Mouse (Mus musculus): ENCODE results near the gene Dusp15.

The Dusp15 gene

DNA sequence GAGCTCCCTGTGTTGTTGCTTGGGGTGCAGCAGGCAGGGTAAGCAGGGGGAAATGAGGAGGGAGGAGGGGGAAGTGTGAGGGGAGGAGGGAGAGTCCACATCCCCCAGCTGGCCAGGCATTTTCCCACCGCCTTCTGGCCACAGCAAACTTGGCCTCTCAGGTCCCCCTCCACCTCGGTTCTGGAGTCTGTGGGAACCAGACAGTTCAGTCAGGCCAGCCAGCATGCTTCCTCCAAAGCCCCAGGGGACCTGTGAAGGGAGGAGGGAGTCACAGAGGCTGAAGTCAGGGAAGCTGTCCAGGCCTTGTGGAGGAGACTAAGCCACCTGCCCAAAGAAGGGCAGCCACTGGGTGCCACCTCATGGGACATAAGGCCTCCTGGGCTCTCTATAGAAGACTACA lies 21.2 kb downstream of the Dusp15 start:
- peak; percentile 65 for DNase-seq

DNA sequence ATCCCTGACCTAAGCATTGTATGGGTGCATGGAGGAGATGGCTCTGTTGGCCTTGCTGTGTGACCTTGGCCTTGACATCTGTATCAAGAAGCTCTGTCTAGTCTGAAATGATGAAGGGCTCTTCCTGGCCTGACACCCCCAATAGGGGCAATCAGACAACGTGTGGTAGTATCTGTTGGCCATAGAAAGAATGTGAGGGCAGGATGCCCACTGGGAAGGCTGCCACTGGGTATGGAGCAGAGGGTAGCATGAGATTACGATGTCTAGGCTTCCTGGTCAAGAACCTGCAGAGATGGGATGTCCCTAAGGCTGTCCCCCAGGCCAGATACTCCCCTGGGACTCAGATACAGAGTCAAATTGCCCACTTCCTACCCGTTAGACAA lies 22.5 kb downstream of the Dusp15 start:
- no peak for DNase-seq

DNA sequence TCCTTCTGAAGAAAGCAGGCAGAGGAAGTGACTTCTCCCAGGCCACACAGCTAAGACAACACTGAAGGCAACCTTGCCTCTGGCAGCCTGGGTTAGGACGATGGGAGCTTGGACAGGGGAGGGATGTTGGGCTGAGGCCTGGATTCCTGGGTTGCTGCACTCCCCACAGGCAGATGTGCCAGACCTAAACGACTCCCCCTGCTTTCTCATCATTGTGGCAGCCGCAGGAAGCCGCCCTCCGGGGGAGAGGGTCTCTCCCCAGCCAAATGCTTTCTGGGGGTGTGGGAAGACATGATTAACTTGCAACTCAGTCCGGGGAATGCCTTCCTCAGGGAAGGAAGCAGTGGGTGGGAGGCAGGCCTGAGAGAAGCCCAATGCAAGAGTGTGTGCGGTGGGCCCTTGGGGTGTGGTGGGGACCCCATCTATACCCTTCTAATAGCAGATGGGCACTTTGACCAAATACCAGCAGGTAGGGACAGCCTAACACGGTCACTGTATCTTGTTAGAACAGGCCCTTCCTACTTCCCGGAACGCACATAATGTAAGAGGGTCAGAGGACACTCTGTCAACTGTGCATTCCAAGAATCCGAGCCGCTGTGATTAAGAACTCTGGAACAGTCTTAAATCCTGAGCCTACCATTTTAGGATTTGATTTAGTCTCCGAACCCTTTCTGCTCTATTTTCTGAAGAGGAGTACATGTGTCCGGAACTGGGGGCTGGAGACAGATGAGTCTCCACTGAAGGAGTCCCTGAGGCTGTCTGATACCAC lies 23.1 kb downstream of the Dusp15 start:
- peak; percentile 31 for DNase-seq

DNA sequence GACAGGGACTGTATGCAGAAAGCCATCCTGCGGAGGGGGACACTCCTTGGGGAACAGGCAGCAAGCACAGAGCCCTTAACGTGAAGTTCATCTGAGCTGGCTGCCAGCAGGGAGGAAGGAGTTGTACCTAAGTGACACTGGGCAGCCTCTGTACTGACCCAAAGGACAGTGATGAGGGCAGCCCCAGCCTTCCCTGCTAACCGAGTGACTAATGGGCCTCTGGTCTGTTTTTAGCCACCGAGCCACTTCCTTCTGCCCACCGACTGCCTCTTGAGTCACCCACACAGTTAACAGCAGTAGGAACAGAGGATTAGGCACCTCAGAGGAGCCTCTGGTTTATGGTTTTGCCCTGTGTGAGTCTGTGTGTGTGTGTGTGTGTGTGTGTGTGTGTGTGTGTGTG lies 24.1 kb downstream of the Dusp15 start:
- DNase-seq: no peak

DNA sequence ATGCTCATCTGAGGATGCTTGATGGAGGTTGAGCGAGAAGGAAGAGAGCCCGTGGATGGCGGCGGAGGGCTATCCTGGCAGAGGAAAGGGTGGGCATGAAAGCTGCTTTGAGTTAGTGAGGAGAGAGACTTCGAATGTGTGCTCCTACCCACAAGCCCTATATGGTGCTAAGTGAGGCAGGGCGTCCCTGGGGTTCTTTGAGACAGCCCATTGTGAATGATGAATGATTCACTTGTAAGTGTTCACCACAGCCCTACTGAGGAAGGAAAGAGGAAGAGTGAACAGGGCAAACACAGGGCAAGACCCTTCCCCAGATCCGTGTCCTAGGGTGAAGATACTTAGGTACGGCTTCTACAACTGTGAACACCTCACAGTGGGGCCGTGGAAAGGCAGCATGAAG lies 24.6 kb downstream of the Dusp15 start:
- no peak for DNase-seq

DNA sequence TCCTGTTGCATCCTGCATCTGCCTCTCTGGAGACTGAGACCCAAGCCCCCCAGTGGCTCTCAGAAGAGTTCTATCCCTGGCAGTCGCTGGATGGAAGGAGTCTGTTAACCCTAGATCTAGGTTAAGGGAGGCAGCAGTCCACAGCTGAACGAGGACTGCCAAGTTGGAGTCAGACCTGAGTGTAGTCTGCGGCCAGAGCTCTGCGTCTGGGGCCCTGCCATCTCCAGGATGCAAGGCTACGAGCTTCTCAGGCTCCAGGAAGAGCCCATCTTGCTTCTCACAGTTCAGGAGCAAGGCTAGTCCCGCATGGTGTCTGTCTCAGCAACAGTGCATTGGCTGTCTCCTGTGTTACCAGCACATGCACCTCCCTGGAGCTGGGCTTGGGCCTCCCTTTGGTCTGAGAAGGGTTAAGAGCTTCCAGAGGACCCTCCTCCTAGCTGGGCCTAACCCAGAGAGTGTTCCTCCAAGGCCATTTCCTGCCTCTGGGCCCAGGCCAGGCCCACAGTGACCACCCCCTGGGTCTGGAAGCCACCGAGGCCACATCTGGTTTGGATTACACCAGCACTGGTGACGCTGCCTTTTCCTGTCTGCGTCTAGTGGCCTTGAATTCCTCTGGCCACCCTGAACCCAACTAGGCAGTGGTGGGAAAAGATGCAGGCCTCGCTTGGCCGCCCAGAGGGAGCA lies 26.2 kb downstream of the Dusp15 start:
- peak; percentile 87 for DNase-seq

DNA sequence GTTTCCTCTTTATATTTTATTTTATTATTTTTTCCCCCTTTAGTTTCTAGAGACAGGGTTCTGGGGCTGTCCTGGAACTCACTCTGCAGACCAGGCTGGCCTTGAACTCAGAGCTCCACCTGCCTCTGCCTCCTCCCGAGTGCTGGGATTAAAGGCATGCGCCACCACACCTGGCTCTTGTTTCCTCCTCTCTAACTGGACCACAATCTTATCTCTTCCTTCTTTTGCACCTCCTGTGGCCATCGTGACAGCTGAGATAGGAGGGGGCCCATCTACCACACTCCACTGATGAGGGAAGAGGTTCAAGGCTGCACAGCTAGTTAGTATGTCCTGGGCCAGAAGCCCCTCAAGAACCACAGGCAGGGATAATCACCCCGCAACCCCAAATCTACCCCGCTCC lies 27.0 kb downstream of the Dusp15 start:
- DNase-seq: no peak

DNA sequence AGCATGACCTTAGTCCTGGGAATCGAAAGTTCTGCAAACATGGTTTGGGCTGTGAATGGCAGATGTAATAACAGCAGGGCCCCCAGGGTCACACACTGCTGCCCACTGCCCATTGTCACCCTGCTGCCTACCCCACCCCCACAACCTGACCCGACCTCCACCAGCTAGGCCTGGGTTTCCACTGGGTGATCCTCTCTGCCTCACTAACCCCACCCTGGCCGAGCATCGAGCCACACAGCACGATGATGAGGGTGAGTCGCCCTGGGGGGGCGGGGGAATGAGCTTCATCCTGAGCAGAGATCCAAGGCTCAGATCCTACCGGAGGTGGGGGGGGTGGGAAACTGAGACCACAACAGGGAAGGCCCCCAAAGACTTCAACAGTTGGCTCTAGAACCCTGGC lies 27.4 kb downstream of the Dusp15 start:
- DNase-seq: no peak

DNA sequence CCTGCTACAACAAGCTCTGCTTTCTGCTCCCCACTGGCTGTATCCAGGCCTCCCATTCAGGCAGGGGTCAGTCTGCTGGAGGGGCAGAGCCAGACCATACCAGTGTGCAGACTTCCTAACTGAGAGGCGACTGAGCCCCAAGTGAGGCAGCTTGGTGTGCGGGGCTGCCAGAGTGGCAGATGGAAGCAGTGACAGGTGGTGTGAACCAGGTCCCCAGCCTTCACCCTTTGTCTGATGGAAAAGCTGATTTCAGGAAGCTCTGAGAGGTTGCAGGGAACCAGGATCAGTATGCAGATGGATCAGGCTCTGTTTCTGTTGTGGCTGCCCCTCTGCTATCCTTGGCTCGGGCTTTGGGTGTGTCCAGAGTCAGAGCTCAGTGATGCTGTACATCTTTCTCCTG lies 27.9 kb downstream of the Dusp15 start:
- no peak for DNase-seq

DNA sequence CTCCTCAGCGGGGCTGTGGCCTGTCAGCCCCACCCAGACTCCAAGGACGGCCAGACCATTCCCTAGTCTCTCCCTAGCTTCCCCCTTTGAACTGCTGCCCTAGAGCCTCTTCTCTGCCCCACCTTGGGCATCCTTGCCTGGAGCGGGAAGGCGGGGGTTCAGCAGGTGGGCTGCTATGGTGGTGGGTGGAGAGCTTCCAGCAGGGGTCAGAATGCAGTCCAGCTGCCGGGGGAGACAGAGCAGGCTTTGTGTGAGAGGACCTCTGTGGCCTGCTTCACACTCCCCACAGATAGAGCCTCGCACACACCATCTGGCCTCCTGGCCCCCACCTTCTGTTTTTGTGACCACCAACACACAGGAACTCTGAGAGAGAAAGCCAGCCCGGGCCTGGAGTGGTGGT lies 29.1 kb downstream of the Dusp15 start:
- DNase-seq: no peak

DNA sequence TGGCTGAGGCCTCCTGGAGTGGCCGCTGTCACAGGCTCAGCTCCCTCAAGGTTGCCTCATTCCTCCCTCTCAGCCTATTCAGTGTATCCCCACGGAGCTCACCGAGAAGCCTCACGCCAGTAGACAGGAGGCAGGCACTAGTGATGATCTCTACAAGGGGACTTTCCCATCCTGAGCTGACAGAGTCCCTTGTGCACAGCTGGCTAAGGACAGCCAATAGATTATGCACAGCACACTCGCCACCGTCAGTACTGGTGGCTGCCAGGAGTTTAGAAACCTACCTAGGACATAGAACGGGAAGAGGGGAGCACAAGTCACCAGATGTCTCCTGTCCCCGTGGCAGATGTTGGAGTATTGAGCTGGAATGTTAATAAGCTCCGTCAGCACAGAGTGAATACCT lies 33.8 kb downstream of the Dusp15 start:
- no peak for DNase-seq

DNA sequence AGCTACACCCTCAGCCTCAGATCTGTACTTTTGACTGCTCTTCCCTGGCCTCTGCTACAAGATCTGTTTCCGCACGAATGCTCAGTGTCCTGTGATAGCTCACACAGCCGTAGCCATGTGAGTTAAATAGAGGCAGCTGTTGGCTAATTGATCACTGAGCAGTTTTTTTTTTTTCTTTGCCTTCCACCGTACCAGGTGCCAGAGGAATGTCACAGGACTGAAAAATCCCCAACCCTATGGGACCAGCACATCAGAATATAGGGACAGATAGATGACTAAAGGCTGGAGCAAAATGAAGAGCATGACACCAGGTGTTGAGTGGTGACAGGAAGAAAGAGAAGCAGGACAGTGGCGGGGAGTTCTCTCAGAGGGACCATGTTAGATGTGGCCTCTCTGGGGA lies 35.4 kb downstream of the Dusp15 start:
- no peak for DNase-seq

DNA sequence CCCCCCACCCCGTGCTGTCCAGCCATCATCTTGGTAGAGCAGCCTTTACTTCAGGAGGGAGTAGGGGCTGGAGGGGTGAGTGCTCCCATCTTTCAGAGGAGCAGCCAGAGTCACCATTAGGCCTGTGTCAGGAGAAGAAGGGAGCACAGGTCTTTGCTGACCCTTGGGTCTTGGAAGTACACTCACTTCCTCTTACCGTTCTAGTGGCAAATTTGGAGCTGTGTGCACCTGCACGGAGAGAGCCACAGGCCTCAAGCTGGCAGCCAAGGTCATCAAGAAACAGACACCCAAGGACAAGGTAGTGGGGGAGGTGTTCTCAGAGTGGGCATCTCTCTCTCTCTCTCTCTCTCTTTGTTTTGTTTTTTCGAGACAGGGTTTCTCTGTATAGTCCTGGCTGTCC lies 36.0 kb downstream of the Dusp15 start:
- DNase-seq: no peak

DNA sequence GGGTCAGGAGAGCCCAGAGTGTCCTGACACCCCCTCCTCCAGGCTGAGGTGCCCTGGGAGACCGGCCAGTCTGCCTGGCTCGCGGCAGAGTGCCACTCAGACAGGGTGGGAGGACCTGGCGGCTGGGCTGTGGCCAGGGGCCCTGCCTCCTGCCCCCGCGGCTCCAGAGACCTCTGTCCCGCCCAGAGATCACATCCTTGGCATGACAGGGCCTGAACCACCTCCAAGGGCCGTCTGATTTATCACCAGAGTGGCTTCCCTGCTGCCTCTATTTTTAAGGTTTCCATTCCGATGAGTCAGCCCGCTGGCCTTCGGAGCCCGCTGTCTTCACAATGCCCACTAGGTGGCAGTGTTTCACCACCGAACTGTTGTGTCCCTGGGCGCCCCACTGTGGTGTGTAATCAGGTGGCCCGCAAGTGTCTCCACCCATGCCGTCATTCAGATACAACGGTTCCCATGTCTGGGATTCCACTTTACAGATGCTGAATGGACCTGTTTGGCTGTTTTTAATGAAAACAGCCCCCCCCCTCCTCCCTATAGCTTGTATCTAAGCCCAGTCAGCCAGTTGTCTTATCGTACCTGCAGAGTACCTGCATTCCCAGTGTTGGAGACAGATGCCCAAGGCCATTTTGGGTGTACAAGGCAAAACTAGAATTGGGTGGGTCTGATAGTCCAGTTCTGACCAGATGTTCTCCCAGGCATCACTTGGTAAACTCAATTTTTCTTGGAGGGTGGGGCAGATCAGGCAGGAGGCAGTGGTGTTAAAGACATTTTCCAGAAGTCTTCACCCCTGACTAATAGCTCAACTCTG lies 37.0 kb downstream of the Dusp15 start:
- peak; percentile 87 for DNase-seq

DNA sequence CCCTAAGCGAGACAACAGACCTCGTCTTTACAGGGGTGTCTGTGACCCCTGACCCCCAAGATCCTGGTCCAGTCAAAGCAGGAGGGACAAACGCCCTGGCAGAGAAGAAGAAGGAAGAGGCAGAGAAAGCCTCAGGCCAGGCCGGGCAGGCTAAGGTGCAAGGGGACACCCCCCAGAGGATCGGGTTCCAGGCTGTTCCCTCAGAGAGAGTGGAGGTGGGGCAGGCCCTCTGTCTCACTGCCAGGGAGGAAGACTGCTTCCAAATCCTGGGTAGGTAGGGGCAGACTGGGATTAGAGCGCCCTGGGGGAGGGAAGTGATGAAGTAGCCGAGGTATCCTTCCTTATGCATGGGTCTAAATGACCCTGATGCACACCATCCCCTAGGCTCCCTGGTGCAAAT lies 38.0 kb downstream of the Dusp15 start:
- no peak for DNase-seq

DNA sequence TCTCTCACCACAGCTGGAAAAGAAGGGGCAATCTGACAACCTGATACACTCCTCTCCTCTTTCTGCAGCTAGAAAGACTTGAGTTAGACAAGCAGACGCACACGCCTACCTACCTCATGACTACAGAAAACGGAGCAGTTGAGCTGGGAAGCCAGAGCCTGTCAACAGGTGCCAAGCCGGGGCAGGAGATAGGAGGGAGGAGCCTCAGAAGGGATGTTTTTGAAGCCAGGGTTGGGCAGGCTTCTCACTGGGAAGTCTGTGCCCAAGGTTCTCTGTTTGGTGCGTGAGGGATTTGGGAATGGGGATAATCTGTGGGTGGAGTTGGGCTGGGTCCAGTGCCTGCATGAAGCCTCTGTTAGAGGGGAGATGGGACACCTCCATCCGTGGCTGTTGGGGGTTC lies 40.1 kb downstream of the Dusp15 start:
- DNase-seq: no peak

DNA sequence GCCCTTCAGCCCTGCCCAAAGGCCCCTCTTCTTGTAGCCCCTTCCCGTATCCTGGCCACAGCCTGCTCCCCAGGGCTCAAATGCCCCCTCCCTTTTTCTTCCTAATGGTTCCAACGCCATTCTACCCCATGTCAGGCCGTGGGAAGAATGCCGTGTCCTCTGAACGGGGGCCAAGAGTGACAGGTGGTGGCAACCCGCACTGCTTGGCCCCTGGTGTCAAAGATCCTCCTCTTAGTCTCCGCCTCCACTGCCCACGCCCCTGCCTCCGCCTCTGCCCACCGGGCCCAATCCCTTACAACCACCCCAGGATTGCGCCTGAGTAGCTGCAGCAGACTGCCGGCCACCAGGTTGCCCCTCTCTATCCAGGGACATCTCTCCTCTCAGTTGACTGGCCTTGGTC lies 40.5 kb downstream of the Dusp15 start, which contains the start of gene Mylk2:
TSS of gene Mylk2 (plus strand) at position 322 of the 400 bp plus-strand sequence.
- DNase-seq: no peak

DNA sequence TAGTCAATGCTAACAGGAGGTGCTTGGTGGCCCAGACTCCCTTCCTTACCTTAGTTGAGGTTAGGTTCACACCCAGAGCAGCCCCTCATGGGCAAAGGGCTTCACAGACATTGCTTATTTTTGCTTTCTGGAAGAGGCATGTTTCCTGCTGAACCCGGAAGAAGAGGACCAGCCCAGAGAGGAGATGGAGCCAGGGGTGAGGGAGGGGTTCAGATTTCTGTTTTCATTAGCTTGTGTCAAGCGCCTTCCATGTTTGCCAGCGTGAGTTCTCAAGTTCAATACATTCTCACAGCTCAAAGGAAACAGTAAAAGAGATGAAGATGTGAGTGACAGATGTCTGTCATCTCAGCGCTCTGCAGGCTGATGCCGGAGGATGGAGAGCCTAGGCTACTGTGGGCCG lies 41.6 kb downstream of the Dusp15 start:
- DNase-seq: no peak

DNA sequence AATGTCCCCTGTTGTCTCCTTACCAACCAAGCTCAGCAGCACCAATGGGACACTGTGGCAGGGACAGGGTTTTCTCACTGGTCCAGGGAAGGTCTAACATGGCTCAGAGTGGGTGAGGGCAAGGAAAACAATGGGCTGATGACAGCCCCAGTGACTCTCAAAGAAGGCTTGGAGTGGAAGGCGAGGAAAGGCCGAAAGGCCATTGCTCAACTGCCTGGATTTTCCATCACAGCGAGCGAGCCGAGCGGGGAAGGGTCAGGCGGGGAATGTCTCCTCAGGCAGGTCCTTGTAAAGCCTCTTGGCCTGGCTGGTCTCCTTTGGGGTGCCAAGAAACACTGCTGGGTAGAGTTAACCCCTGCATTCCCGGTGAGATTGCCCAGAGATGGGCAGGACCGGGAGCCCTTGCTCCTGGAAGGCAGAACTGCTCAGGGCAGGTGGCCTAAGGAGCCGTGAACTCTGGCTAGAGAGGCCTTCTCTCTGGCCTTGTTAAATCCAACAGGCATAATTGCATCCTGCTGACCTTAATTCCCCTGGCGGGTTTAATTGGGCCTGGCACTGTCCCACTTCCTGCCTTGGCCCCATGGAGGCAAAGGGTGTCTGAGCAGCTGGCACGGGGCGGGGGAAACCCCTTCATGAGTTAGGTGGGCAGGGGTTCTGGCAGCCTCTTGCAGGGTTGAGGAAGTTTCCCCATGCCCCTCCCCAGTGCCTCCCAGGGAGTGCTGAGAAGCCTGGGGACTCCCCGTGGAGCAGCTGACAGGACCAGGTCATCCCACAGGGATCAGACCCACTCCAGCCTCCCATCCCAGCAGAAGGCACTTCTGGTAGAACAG lies 44.2 kb downstream of the Dusp15 start:
- DNase-seq: no peak

DNA sequence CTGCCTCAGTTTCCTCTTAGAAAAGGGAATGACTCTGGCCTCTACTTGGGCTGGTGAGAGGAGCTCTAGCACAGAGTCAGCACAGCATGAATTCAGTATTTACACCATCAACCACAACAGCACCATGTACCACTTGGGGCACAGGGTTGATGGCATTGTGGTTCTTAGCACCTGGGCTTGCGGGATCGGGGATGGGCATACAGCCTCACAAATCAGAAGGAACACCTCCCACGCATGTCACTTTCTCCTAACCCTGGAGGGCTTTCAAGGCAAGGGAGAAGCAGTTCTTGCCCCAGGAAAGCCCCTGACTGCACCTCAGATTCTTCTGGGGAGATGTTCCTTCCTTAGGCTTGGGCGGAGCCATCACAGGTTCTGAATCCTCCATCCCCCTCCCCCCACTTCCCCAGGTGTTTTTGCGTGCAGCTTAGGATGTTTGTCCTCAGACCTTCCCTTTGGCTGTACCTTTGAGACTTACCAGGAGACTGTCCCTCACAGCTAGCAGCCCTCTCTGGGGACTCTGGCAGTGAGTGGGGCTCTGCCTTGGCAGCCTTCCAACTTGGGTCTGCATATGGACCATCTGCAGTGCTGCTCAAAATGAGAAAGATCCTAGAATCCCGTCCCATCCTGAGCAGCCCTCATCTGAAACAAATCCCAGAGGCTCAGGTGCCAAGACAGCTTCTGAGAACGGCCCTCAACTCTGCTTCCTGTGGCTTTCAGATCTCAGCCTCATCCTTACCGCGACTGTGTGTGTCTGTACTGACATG lies 45.0 kb downstream of the Dusp15 start:
- no peak for DNase-seq

DNA sequence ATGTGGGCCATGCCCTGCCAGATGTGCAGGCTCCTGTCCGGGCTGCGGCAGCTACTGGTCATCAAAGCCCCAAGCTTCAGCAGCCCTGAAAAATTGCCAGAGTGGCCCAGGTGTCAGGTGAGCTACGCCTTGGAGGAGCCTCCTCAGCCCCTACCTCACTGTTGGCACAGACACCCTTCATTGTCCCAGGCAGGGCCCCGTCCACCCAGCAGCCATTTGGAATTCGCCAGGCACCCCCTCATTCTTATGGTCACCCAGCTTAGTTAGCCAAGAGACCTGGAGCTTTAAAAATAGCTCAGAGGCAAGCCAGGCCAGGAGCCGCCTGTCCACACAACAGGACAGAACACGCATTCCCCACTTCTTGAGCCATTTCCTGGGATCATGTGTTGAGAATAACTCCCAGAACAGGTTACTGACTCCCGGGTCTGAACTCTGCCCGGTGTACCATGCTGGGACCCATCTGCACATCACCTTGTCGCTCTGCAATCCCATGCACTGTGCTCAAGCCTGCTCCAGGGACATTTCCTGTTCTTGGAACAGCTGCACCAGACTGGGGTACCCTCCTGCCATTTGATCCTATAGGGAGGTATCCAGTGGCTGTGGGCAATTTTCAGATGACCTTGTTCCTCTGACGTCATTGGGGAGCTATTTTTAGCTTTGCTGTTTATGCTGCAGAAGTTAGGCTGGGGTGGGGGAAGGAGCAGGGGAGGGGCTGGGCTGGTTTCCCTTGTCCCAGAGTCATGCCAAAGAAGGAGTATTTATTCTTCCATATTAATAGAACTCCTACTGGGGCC lies 46.3 kb downstream of the Dusp15 start:
- DNase-seq: no peak
